Mouse (Mus musculus) kidney, postnatal 14 days (tissue): Measurements from ENCODE around the gene Fau.

Experiments used
- DNase-seq: peaks from one replicate; pipeline ENCODE4 v3.0.0; 2022; ENCODE audit warnings: mixed read lengths

Fau gene

GRCm38 (mm10) chr19:6046294-6047153 lies 11.1 kb upstream of the Fau start, which contains the start of gene Syvn1:
Gene Syvn1, plus strand, starts transcription at chr19:6046576.
- peak; percentile 94 for DNase-seq

GRCm38 (mm10) chr19:6047154-6047898 lies 10.3 kb upstream of the Fau start:
- DNase-seq = no peak

- DNase-seq = no peak
Measured at GRCm38 (mm10) chr19:6047899-6048166, 9.8 kb upstream of the Fau start.

- no peak for DNase-seq
Measured at GRCm38 (mm10) chr19:6048681-6049410, 8.8 kb upstream of the Fau start.

GRCm38 (mm10) chr19:6052516-6052915 lies 5.1 kb upstream of the Fau start:
- DNase-seq = no peak

- DNase-seq = no peak
Measured at GRCm38 (mm10) chr19:6054296-6054695, 3.3 kb upstream of the Fau start.

- DNase-seq = no peak
Measured at GRCm38 (mm10) chr19:6056696-6057095, 948 bp upstream of the Fau start.

GRCm38 (mm10) chr19:6058513-6058912 lies 869 bp downstream of the Fau start:
- no peak for DNase-seq

GRCm38 (mm10) chr19:6058966-6059365 lies 1.3 kb downstream of the Fau start:
- no peak for DNase-seq

GRCm38 (mm10) chr19:6061021-6061533 lies 3.4 kb downstream of the Fau start, which contains the start of gene Znhit2:
Gene Znhit2, plus strand, starts transcription at chr19:6061192.
- peak; percentile 96 for DNase-seq

- peak; percentile 65 for DNase-seq
Measured at GRCm38 (mm10) chr19:6061641-6062302, 4.1 kb downstream of the Fau start.

GRCm38 (mm10) chr19:6062418-6062817 lies 4.8 kb downstream of the Fau start:
- no peak for DNase-seq

- DNase-seq = no peak
Measured at GRCm38 (mm10) chr19:6063081-6063480, 5.4 kb downstream of the Fau start.

GRCm38 (mm10) chr19:6066571-6066970 lies 8.9 kb downstream of the Fau start:
- no peak for DNase-seq

GRCm38 (mm10) chr19:6067011-6067723 lies 9.5 kb downstream of the Fau start:
- DNase-seq = peak; percentile 84

- peak; percentile 95 for DNase-seq
Measured at GRCm38 (mm10) chr19:6067724-6068415, 10.2 kb downstream of the Fau start, which contains the start of gene Tm7sf2. Gene Tm7sf2, minus strand, starts transcription at chr19:6068373.

GRCm38 (mm10) chr19:6068951-6069350 lies 11.3 kb downstream of the Fau start:
- DNase-seq = no peak

GRCm38 (mm10) chr19:6069851-6070250 lies 12.2 kb downstream of the Fau start:
- DNase-seq = no peak

GRCm38 (mm10) chr19:6070571-6071250 lies 13.1 kb downstream of the Fau start:
- DNase-seq = no peak

GRCm38 (mm10) chr19:6071261-6071660 lies 13.6 kb downstream of the Fau start:
- DNase-seq = no peak

GRCm38 (mm10) chr19:6073889-6074288 lies 16.2 kb downstream of the Fau start:
- DNase-seq = no peak
